8 mouse cellular contexts compared by ENCODE assay signal in the genomic region with DNA sequence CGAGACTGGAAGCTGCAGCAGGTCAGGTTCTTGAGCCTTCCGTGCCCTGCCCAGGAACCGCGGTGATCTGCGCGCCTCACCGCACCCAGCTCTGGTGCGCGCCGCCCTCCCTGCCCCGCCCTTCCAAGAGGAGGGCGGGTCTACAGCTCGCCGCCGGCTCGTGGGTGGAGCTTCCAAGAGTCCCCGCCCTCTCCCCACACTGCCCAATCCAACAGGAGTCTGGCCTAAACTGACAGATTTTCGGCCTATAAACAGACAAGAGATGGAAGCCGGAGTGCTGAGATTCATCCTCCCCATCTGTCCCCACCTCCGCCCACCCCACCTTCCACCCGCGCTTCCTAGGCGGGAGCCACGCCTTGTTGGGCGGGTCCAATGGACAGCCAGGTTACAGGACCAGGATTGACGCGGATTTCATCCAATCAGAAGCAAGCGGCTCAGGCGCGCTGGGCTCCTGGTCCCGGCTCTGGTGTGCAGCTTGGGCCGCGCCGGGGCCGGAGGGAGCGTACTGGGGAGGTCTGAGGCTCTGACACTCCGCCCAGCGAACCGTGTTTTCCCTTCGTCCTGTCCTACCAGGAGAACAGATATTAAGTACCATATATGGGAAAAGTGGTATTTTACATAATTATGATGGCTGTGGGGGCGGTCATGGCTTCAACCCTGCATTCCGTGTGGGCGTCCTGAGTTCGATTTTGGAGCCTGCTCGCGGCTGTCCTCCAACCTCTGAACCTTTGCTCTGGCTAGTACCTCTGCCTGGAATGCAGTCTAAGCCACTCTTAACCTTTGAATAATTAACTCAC. TPM values are rescaled to one million over a fixed set of nuclear protein-coding genes. Genes with fewer than 3 reads are reported as not detected.
DNase-seq lines count a peak whose midpoint lies in the region; ATAC-seq and TF ChIP-seq lines count a peak whose summit lies in the region.

Myh9 (minus strand) TSS at position 129 of the 797 bp plus-strand sequence.

- H3K4me3 ChIP-seq in bone marrow macrophage, adult 2 months (ENCODE audit: insufficient read depth, low read length) = peak within 1 kb of the TSS; percentile 90
- H3K4me3 ChIP-seq in embryonic fibroblast, embryonic 13.5 days (ENCODE audit: insufficient read depth, low read length) = peak within 1 kb of the TSS; percentile 99
- peak within 1 kb of the TSS; percentile 92 for H3K4me3 ChIP-seq in kidney, embryonic 14.5 days (ENCODE audit: low read length)
- H3K4me3 ChIP-seq in limb, embryonic 15.5 days = peak within 1 kb of the TSS; percentile 96

- H3K4me1 ChIP-seq in bone marrow macrophage, adult 2 months (ENCODE audit: control insufficient read depth, insufficient read depth, low read length) = peaks cover 25% of the 10 kb centered on the region
- 0 out of 2 replicates have a peak, but pooled peaks cover 3% of the 10 kb centered on the region for H3K4me1 ChIP-seq in embryonic fibroblast, embryonic 13.5 days (ENCODE audit: control insufficient read depth, insufficient read depth, low read length)
- H3K4me1 ChIP-seq in kidney, embryonic 14.5 days (ENCODE audit: control insufficient read depth, insufficient read depth, low read length) = peaks cover 28% of the 10 kb centered on the region
- peaks cover 37% of the 10 kb centered on the region for H3K4me1 ChIP-seq in limb, embryonic 15.5 days

- H3K27ac ChIP-seq in bone marrow macrophage, adult 2 months (ENCODE audit: insufficient read depth, low read depth, low read length) = peak within 1 kb of the TSS; percentile 84
- H3K27ac ChIP-seq in embryonic fibroblast, embryonic 13.5 days (ENCODE audit: insufficient read depth, low read length) = peak within 1 kb of the TSS; percentile 97
- peak within 1 kb of the TSS; percentile 91 for H3K27ac ChIP-seq in kidney, embryonic 14.5 days (ENCODE audit: low read depth, low read length)
- H3K27ac ChIP-seq in limb, embryonic 15.5 days = peak within 1 kb of the TSS; percentile 90

- TF ChIP-seq POLR2A in bone marrow macrophage, adult 2 months (IDR thresholded peaks at IDR 0.05; ENCODE audit: borderline replicate concordance, low read depth, low read length) = no peak
- TF ChIP-seq POLR2A in embryonic fibroblast, embryonic 13.5 days (IDR thresholded peaks at IDR 0.05; ENCODE audit: low read depth, low read length) = peak; percentile 97

- DNase-seq in A20 (ENCODE audit: low read depth, low spot score) = peak; percentile 100
- DNase-seq in heart, adult 9 months (ENCODE audit: low spot score in 2 of 2) = peak; percentile 100
- peak; percentile 93 to 97 for DNase-seq in monocyte, adult 2 months (ENCODE audit: low read depth in 1 of 2, low spot score in 2 of 2)
- DNase-seq in spleen, postnatal 36 days (ENCODE audit: low spot score in 2 of 2) = peak; percentile 99

- H3K27me3 ChIP-seq in kidney, embryonic 14.5 days (ENCODE audit: control insufficient read depth, insufficient read depth, low read length) = no peaks in the 10 kb centered on the region
- no peaks in the 10 kb centered on the region for H3K27me3 ChIP-seq in limb, embryonic 15.5 days

- H3K4me2 ChIP-seq in kidney, embryonic 14.5 days (replicated peaks; ENCODE audit: low read depth, low read length) = peak within 1 kb of the TSS; percentile 78
- H3K4me2 ChIP-seq in limb, embryonic 15.5 days = peak within 1 kb of the TSS; percentile 84

- peak within 1 kb of the TSS; percentile 91 for H3K9ac ChIP-seq in kidney, embryonic 14.5 days (ENCODE audit: low read depth, low read length)
- H3K9ac ChIP-seq in limb, embryonic 15.5 days = peak within 1 kb of the TSS; percentile 63

- ATAC-seq in kidney, embryonic 14.5 days (ENCODE audit: low FRiP score, low TSS enrichment) = peak; percentile 98
- ATAC-seq in limb, embryonic 15.5 days (ENCODE audit: insufficient number of reproducible peaks, low FRiP score, low TSS enrichment, low read depth) = peak; percentile 97

- under 1% methylated on average over 44 of the region's 46 CpGs for WGBS in kidney, embryonic 14.5 days
- WGBS in limb, embryonic 15.5 days = under 1% methylated on average over 46 of the region's 46 CpGs

- H3K9me3 ChIP-seq in kidney, embryonic 14.5 days (ENCODE audit: control insufficient read depth, low read length) = no peaks in the 10 kb centered on the region
- H3K9me3 ChIP-seq in limb, embryonic 15.5 days = no peaks in the 10 kb centered on the region

- no peaks in the 10 kb centered on the region for H3K36me3 ChIP-seq in kidney, embryonic 14.5 days (ENCODE audit: control insufficient read depth, insufficient read depth, low read length)
- H3K36me3 ChIP-seq in limb, embryonic 15.5 days = no peaks in the 10 kb centered on the region

- no peak for TF ChIP-seq CTCF in bone marrow macrophage, adult 2 months (IDR thresholded peaks at IDR 0.05; ENCODE audit: low read depth, low read length)
- TF ChIP-seq CTCF in embryonic fibroblast, embryonic 13.5 days (IDR thresholded peaks at IDR 0.05; ENCODE audit: borderline replicate concordance, insufficient read depth, low read length) = no peak

RNA-seq across cellular contexts. Expression of gene Myh9, which starts in this region (rescaled TPM):
- 170 and 194 TPM in 2 replicates for polyA plus RNA-seq in bone marrow macrophage, adult 2 months (2012; ENCODE audit: insufficient read depth, insufficient read length, missing spikeins)
- polyA plus RNA-seq in embryonic fibroblast, embryonic 13.5 days (2011; ENCODE audit: insufficient read length, low read depth, missing spikeins) = 718 and 1,071 TPM in 2 replicates
- polyA plus RNA-seq in kidney, embryonic 14.5 days (2014; fragmentation: Nextera tagmentation; extraction: Ambion mirVana) = 43.8 and 72.3 TPM in 2 replicates
- 39.9 and 44.1 TPM in 2 replicates for polyA plus RNA-seq in limb, embryonic 15.5 days (2015; fragmentation: Nextera tagmentation; extraction: Ambion mirVana)

Comparison
In these comparisons a context has a peak if more than half of its experiments do, and no peak if none do; other contexts are left out.
1. Peak in every context shown above with its lines: DNase-seq, ATAC-seq, H3K4me3 ChIP-seq and H3K27ac ChIP-seq.